Mouse (Mus musculus) mammary gland, adult 2 months (tissue): ENCODE data around the gene Igbp1b. TPM values are rescaled to one million over a fixed set of nuclear protein-coding genes. Genes with fewer than 3 reads are reported as not detected.

ENCODE experiments used
- polyA plus RNA-seq: library from polyadenylated mRNA; depleted of rRNA; stranded (reverse); fragments of >200 nt; gene quantifications from 2 replicates; pipeline ENCODE4 v1.2.3, GENCODE M21; 2012; ENCODE audit warnings: low replicate concordance; rRNA removed

Gene Igbp1b
- not detected in 2 replicates for polyA plus RNA-seq

DNA sequence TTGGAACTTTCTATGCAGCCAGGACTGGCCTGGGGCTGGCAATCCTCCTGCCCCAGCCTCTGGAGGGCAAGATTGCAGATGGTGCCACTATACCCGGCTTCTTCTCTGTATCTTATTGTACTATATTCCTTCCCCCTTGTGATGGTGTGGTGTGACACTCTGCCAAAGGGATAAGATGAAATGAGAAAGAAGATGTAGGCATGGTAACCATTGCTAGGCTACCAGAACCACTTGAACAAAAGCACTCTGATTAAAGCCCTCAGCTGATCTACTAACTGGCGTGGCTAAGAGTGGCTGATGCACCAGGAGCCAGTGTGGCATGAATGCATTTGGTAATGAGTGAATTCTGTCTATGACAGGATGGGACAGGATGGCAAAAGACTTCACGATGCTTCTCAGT, at the start of gene Igbp1b:
TSS of gene Igbp1b (minus strand) at position 29 of the 400 bp plus-strand sequence.

Other genes starting within 250 kb of the Igbp1b start
- not detected in 2 replicates for gene Lmo3, start 76.6 kb downstream of the Igbp1b start, polyA plus RNA-seq